Mouse (Mus musculus) C2C12 (cell line): ENCODE data around the gene Hc. TPM values are rescaled to one million over a fixed set of nuclear protein-coding genes. Genes with fewer than 3 reads are reported as not detected.

Experiments used
- H3K27me3 ChIP-seq: one replicate; pipeline ENCODE4 v1.6.1; 2011; ENCODE audit not compliant: control insufficient read depth, insufficient read depth, insufficient read length
- H3K36me3 ChIP-seq: one replicate; pipeline ENCODE4 v1.6.1; 2011; ENCODE audit not compliant: control insufficient read depth, insufficient read depth
- H3K4me3 ChIP-seq: one replicate; pipeline ENCODE4 v1.5.1; 2011; ENCODE audit warnings: mild to moderate bottlenecking, control low read depth; ENCODE audit not compliant: poor library complexity, insufficient read depth, severe bottlenecking
- H3K79me2 ChIP-seq: one replicate; pipeline ENCODE4 v1.6.1; 2011; ENCODE audit not compliant: control insufficient read depth, insufficient read depth
- H3K79me3 ChIP-seq: one replicate; pipeline ENCODE4 v1.6.1; 2011; ENCODE audit warnings: low read depth, control low read depth
- H3ac ChIP-seq: one replicate; pipeline ENCODE3; 2011; ENCODE audit warnings: low read depth; ENCODE audit not compliant: control insufficient read depth, insufficient read length
- CEBPB ChIP-seq: IDR thresholded peaks from one replicate; pipeline ENCODE4 v1.6.1; 2011; ENCODE audit warnings: low read depth, mild to moderate bottlenecking, control low read depth, moderate library complexity
- CTCF ChIP-seq: IDR thresholded peaks from one replicate; pipeline ENCODE4 v1.5.1; 2011; ENCODE audit not compliant: control insufficient read depth, insufficient read depth, insufficient read length
- FOSL1 ChIP-seq: IDR thresholded peaks from one replicate; pipeline ENCODE4 v1.8.0; 2011; ENCODE audit warnings: mild to moderate bottlenecking, low read length; ENCODE audit not compliant: poor library complexity, insufficient read depth, severe bottlenecking
- MAX ChIP-seq: IDR thresholded peaks from one replicate; pipeline ENCODE4 v1.6.1; 2011; ENCODE audit warnings: mild to moderate bottlenecking, control low read depth
- MYOD1 ChIP-seq: IDR thresholded peaks from one replicate; pipeline ENCODE4 v1.6.1; 2011; ENCODE audit warnings: low read depth; ENCODE audit not compliant: control insufficient read depth, insufficient read length
- MYOG ChIP-seq: IDR thresholded peaks from one replicate; pipeline ENCODE4 v1.6.1; 2011; ENCODE audit not compliant: control insufficient read depth, insufficient read length; ENCODE audit errors: extremely low read depth
- USF1 ChIP-seq: IDR thresholded peaks from one replicate; pipeline ENCODE4 v1.6.1; 2011; ENCODE audit warnings: low read depth, mild to moderate bottlenecking, control low read depth, moderate library complexity
- polyA plus RNA-seq: library from polyadenylated mRNA; unstranded; fragments of >200 nt; fragmentation: generic; extraction: Trizol; gene quantifications from one replicate; pipeline ENCODE4 v1.2.1, GENCODE M21; 2012; ENCODE audit warnings: missing spikeins

Gene Hc
- polyA plus RNA-seq, 1 experiment: under 0.01 TPM

- TF ChIP-seq CTCF (no peak), CEBPB (no peak), FOSL1 (no peak), MAX (no peak), MYOD1 (no peak), MYOG (no peak), USF1 (no peak)
- H3K36me3 ChIP-seq: no peaks in the 10 kb centered on the region
- H3ac ChIP-seq: no peak overlapping the region
- H3K79me3 ChIP-seq: no peaks in the 10 kb centered on the region
- no peak overlapping the region for H3K4me3 ChIP-seq
- peaks cover 52% of the 10 kb centered on the region for H3K27me3 ChIP-seq
- no peaks in the 10 kb centered on the region for H3K79me2 ChIP-seq
These were observed 71.5 kb downstream of the Hc start for GRCm38 (mm10) chr2:34989749-34990148.

DNA sequence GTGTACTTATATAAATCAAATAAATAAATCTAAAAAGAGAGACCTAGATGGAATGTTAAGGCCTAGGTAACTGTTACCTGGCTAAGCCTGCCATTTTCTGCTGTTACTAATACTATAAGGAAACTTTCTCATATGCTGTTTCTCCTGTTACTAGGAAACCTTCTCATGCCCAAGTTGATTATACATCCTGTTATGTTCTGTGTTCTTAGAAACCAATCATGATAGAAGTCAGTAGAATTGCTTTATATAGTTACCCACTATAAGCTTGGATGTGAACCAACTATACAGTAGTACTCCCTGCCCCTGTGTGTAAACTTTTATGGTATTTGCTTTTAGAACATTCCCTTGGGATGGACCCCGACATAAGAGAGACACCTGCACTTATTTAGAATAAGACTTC lies 73.6 kb downstream of the Hc start:
- Histone ChIP-seq H3K79me3 (no peaks in the 10 kb centered on the region), H3ac (no peak overlapping the region), H3K79me2 (no peaks in the 10 kb centered on the region), H3K4me3 (no peak overlapping the region), H3K27me3 (peaks cover 43% of the 10 kb centered on the region), H3K36me3 (no peaks in the 10 kb centered on the region)
- TF ChIP-seq USF1 (no peak), MYOD1 (no peak), FOSL1 (no peak), MAX (no peak), MYOG (no peak), CTCF (no peak), CEBPB (no peak)

DNA sequence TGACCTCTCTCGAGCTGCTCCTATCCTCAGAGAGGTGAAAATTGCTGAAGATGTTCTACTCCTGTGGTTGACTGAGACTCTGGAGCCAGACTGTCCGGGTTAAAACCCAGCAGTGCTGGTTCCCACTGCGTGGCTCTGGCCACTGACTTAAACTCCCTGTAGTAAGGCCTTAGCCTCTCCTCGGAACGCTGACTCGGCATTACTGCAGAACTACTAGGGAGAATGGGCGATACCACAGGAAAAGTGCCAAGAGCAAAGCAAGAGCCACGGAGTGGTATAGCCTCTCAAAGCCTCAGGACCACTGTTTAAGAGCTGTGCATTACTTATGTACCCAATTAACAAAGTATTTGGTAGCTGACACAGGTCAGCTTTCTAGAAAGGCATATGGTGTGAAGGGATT lies 76.4 kb downstream of the Hc start:
- H3K36me3 ChIP-seq: no peaks in the 10 kb centered on the region
- H3ac ChIP-seq: no peak overlapping the region
- no peaks in the 10 kb centered on the region for H3K79me3 ChIP-seq
- TF ChIP-seq FOSL1 (no peak), MYOG (no peak)
- H3K27me3 ChIP-seq: peaks cover 46% of the 10 kb centered on the region
- no peaks in the 10 kb centered on the region for H3K79me2 ChIP-seq
- H3K4me3 ChIP-seq: no peak overlapping the region

DNA sequence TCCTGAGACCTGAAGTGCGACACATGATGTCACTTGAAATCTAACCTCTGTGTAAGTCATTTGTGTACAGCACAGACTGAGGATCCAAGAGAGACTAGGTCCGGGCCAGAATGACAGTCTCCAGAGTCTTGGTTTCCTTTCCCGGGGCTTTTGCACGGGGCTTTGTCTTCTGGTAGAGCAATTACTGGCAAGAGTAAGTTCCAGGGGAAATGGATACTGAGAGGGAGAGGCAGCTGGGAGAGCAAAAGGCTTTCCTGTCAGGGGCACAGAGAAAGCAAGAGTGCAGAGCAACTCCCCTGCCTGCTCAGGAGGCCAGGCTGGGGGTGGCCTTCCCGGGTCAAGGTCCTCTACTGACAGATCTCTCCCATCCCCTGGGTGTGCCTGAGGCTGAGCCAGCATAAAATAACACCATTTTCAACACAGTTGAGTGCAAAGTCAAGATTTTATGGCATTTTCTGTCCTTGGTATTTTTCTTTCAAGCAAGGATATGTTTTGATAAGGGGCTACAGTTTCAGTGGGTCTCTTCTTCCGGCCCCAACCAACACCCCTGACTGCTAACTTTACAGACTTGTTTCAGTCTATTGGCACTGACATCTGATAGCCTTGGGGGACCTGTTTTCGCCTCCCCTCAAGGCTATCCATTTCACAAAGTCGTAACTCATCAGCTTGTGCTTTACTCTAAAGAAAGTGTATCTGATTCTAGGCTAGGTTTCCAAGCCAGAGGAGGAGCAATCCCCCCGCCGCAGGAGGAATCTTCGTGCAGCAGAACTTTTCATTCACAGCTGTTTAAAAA lies 78.1 kb downstream of the Hc start:
- no peaks in the 10 kb centered on the region for H3K36me3 ChIP-seq
- H3K4me3 ChIP-seq: no peak overlapping the region
- no peaks in the 10 kb centered on the region for H3K79me2 ChIP-seq
- peaks cover 36% of the 10 kb centered on the region for H3K27me3 ChIP-seq
- no peaks in the 10 kb centered on the region for H3K79me3 ChIP-seq
- H3ac ChIP-seq: no peak overlapping the region
- TF ChIP-seq CTCF (no peak), USF1 (no peak), MYOG (no peak), MYOD1 (no peak), MAX (no peak), FOSL1 (no peak), CEBPB (no peak)

DNA sequence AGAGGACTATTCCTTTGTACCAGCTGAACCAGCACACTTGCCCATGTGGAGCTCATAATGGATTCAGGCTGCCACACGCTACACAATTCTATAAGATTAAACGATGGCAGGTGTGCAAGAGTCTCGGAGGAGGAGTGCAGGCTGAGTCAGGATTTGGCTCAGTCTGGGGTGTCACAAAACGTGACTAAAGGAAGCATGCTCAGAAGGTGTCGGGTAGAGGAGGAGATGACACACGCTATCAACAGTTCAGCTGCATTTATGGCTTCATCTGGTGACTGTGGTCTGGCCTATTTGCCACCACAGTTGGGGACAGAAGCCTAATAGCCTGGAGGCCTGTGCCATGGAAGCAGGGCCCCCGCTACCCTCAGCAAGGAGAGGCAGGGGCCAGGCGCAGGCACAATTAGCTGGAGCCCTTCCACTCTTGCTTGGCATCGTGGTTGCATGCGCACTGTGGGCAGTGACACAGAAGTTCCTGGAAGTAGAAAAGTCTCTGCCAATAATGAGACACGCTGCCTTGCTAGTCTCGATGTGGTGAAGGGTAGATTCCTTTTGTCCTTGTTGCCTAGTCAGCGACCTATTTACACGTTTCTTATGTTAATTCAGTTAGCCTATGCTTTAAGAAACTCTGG lies 79.0 kb downstream of the Hc start:
- no peak for TF ChIP-seq FOSL1
- peak; percentile 5 for TF ChIP-seq MYOD1
- no peak for TF ChIP-seq MYOG

More for the DNA sequence above, 79.0 kb downstream of the Hc start:
- Histone ChIP-seq H3K36me3 (no peaks in the 10 kb centered on the region), H3K79me2 (no peaks in the 10 kb centered on the region), H3K79me3 (no peaks in the 10 kb centered on the region), H3K27me3 (peaks cover 34% of the 10 kb centered on the region), H3K4me3 (no peak overlapping the region), H3ac (no peak overlapping the region)
